Mouse (Mus musculus): Measurements from ENCODE around the gene Golga1. TPM values are rescaled to one million over a fixed set of nuclear protein-coding genes. Genes with fewer than 3 reads are reported as not detected.

Golga1 gene
- polyA plus RNA-seq, 1 experiment, result 13.7 TPM

- TF ChIP-seq CTCF (IDR thresholded peaks at IDR 0.05; ENCODE audit: control insufficient read depth, insufficient read depth, insufficient replicate concordance, low read depth, low read length) (no peak), POLR2A (IDR thresholded peaks at IDR 0.05; ENCODE audit: control insufficient read depth, low read depth, low read length) (no peak)
- H3K27ac ChIP-seq (ENCODE audit: control insufficient read depth, insufficient read depth, low read depth, low read length), result no peak overlapping the region
- H3K27me3 ChIP-seq (ENCODE audit: control insufficient read depth, insufficient read depth, low read length), result no peaks in the 10 kb centered on the region
- no peaks in the 10 kb centered on the region for H3K36me3 ChIP-seq (ENCODE audit: control insufficient read depth, insufficient read depth, low read length)
- H3K4me1 ChIP-seq (ENCODE audit: control insufficient read depth, insufficient read depth, low read length), result peaks cover 3% of the 10 kb centered on the region
- no peak overlapping the region for H3K4me3 ChIP-seq (ENCODE audit: control insufficient read depth, low read depth, low read length)
These were observed 91.2 kb downstream of the Golga1 start for GRCm38 (mm10) chr2:38974171-38974570.

GRCm38 (mm10) chr2:38973701-38974100 lies 91.6 kb downstream of the Golga1 start:
- TF ChIP-seq POLR2A (IDR thresholded peaks at IDR 0.05; ENCODE audit: control insufficient read depth, low read depth, low read length), result no peak
- TF ChIP-seq CTCF (IDR thresholded peaks at IDR 0.05; ENCODE audit: control insufficient read depth, insufficient read depth, insufficient replicate concordance, low read depth, low read length), result no peak
- no peak overlapping the region for H3K4me3 ChIP-seq (ENCODE audit: control insufficient read depth, low read depth, low read length)

GRCm38 (mm10) chr2:38973223-38973622 lies 92.1 kb downstream of the Golga1 start:
- no peak overlapping the region for H3K27ac ChIP-seq (ENCODE audit: control insufficient read depth, insufficient read depth, low read depth, low read length)
- TF ChIP-seq CTCF (IDR thresholded peaks at IDR 0.05; ENCODE audit: control insufficient read depth, insufficient read depth, insufficient replicate concordance, low read depth, low read length) (no peak), POLR2A (IDR thresholded peaks at IDR 0.05; ENCODE audit: control insufficient read depth, low read depth, low read length) (no peak)
- no peaks in the 10 kb centered on the region for H3K27me3 ChIP-seq (ENCODE audit: control insufficient read depth, insufficient read depth, low read length)
- no peaks in the 10 kb centered on the region for H3K36me3 ChIP-seq (ENCODE audit: control insufficient read depth, insufficient read depth, low read length)
- H3K4me1 ChIP-seq (ENCODE audit: control insufficient read depth, insufficient read depth, low read length), result peaks cover 3% of the 10 kb centered on the region
- no peak overlapping the region for H3K4me3 ChIP-seq (ENCODE audit: control insufficient read depth, low read depth, low read length)

More at GRCm38 (mm10) chr2:38973701-38974100, 91.6 kb downstream of the Golga1 start:
- Histone ChIP-seq H3K4me1 (ENCODE audit: control insufficient read depth, insufficient read depth, low read length) (peaks cover 3% of the 10 kb centered on the region), H3K27ac (ENCODE audit: control insufficient read depth, insufficient read depth, low read depth, low read length) (no peak overlapping the region), H3K36me3 (ENCODE audit: control insufficient read depth, insufficient read depth, low read length) (no peaks in the 10 kb centered on the region), H3K27me3 (ENCODE audit: control insufficient read depth, insufficient read depth, low read length) (no peaks in the 10 kb centered on the region)

GRCm38 (mm10) chr2:38970057-38970456 lies 95.3 kb downstream of the Golga1 start:
- no peak overlapping the region for H3K27ac ChIP-seq (ENCODE audit: control insufficient read depth, insufficient read depth, low read depth, low read length)
- no peaks in the 10 kb centered on the region for H3K27me3 ChIP-seq (ENCODE audit: control insufficient read depth, insufficient read depth, low read length)
- TF ChIP-seq CTCF (IDR thresholded peaks at IDR 0.05; ENCODE audit: control insufficient read depth, insufficient read depth, insufficient replicate concordance, low read depth, low read length), result no peak
- no peak for TF ChIP-seq POLR2A (IDR thresholded peaks at IDR 0.05; ENCODE audit: control insufficient read depth, low read depth, low read length)
- peaks cover 1% of the 10 kb centered on the region; the same call in 1 of the 2 replicates for H3K4me1 ChIP-seq (ENCODE audit: control insufficient read depth, insufficient read depth, low read length)
- no peaks in the 10 kb centered on the region for H3K36me3 ChIP-seq (ENCODE audit: control insufficient read depth, insufficient read depth, low read length)
- H3K4me3 ChIP-seq (ENCODE audit: control insufficient read depth, low read depth, low read length), result no peak overlapping the region

GRCm38 (mm10) chr2:38969650-38970049 lies 95.7 kb downstream of the Golga1 start:
- Histone ChIP-seq H3K4me1 (ENCODE audit: control insufficient read depth, insufficient read depth, low read length) (no peaks in the 10 kb centered on the region; the same call in 1 of the 2 replicates), H3K36me3 (ENCODE audit: control insufficient read depth, insufficient read depth, low read length) (no peaks in the 10 kb centered on the region), H3K27ac (ENCODE audit: control insufficient read depth, insufficient read depth, low read depth, low read length) (no peak overlapping the region)

More at GRCm38 (mm10) chr2:38969650-38970049, 95.7 kb downstream of the Golga1 start:
- Histone ChIP-seq H3K27me3 (ENCODE audit: control insufficient read depth, insufficient read depth, low read length) (no peaks in the 10 kb centered on the region), H3K4me3 (ENCODE audit: control insufficient read depth, low read depth, low read length) (no peak overlapping the region)
- TF ChIP-seq POLR2A (IDR thresholded peaks at IDR 0.05; ENCODE audit: control insufficient read depth, low read depth, low read length), result no peak
- no peak for TF ChIP-seq CTCF (IDR thresholded peaks at IDR 0.05; ENCODE audit: control insufficient read depth, insufficient read depth, insufficient replicate concordance, low read depth, low read length)

Other genes with a start within 250 kb of the Golga1 start
- gene Nr6a1, start 137.9 kb downstream of the Golga1 start, polyA plus RNA-seq (2012; rRNA removed), result 175 and 204 TPM in 2 replicates
- gene Olfml2a, start 133.6 kb downstream of the Golga1 start, polyA plus RNA-seq (2012; rRNA removed), result 1.3 and 1.6 TPM in 2 replicates
- 79.1 and 99.2 TPM in 2 replicates for gene Wdr38, start 68.1 kb downstream of the Golga1 start, polyA plus RNA-seq (2012; rRNA removed)
- gene Arpc5l, start 60.2 kb downstream of the Golga1 start, polyA plus RNA-seq (2012; rRNA removed), result 74.6 and 75.7 TPM in 2 replicates
- gene Rpl35, start 59.9 kb downstream of the Golga1 start, polyA plus RNA-seq (2012; rRNA removed), result 162 and 205 TPM in 2 replicates
- 4.7 and 6.0 TPM in 2 replicates for gene Scai, start 125.2 kb upstream of the Golga1 start, polyA plus RNA-seq (2012; rRNA removed)
- 28.4 and 37.4 TPM in 2 replicates for gene Ppp6c, start 160.9 kb upstream of the Golga1 start, polyA plus RNA-seq (2012; rRNA removed)

Data from testis, adult 2 months (tissue).